Mouse (Mus musculus) MEL (cell line): ENCODE data around the gene Gtf3c2. TPM values are rescaled to one million over a fixed set of nuclear protein-coding genes. Genes with fewer than 3 reads are reported as not detected.
A peak's percentile ranks its signal among the peaks of the same experiment; 100 is the strongest.

Experiments used
- DNase-seq: peaks from one replicate; pipeline ENCODE4 v3.0.0; 2011; ENCODE audit warnings: low read depth, low spot score
- H3K27ac ChIP-seq: 2 replicates; pipeline ENCODE4 v1.5.1; 2012; ENCODE audit warnings: low read depth, mild to moderate bottlenecking, control low read depth, low read length, moderate library complexity; ENCODE audit not compliant: control insufficient read depth
- H3K27me3 ChIP-seq, 2 experiments: fragments of 150-350 bp in 1 of 2; sonication (generic) in 1 of 2; 2 replicates each; pipeline ENCODE4 v1.6.1; 2012; ENCODE audit warnings: low read length in 2 of 2, mild to moderate bottlenecking in 2 of 2, improper control_type of control experiment in 1 of 2, moderate library complexity in 1 of 2; ENCODE audit not compliant: insufficient read depth in 2 of 2, control insufficient read depth in 1 of 2
- H3K36me3 ChIP-seq, 2 experiments: 2 replicates each; pipeline ENCODE4 v1.6.1; 2012 to 2014; ENCODE audit warnings: low read length in 2 of 2, improper control_type of control experiment in 1 of 2, inconsistent platforms in 1 of 2, mild to moderate bottlenecking in 1 of 2; ENCODE audit not compliant: insufficient read depth in 2 of 2, control insufficient read depth in 1 of 2
- H3K4me1 ChIP-seq, 2 experiments: fragments of 150-350 bp in 1 of 2; sonication (generic) in 1 of 2; 2 replicates each; pipeline ENCODE4 v1.6.1; 2012; ENCODE audit warnings: low read length in 2 of 2, improper control_type of control experiment in 1 of 2, mild to moderate bottlenecking in 1 of 2; ENCODE audit not compliant: insufficient read depth in 2 of 2, control insufficient read depth in 1 of 2
- H3K4me3 ChIP-seq, 2 experiments: fragments of 150-350 bp in 1 of 2; sonication (generic) in 1 of 2; 2 replicates each; pipeline ENCODE4 v1.5.1; 2012; ENCODE audit warnings: low read depth in 2 of 2, low read length in 2 of 2, mild to moderate bottlenecking in 2 of 2, moderate library complexity in 2 of 2, control low read depth in 1 of 2, improper control_type of control experiment in 1 of 2; ENCODE audit not compliant: control insufficient read depth in 1 of 2, insufficient read depth in 1 of 2
- H3K79me2 ChIP-seq: 2 replicates; pipeline ENCODE4 v1.6.1; 2012; ENCODE audit warnings: mild to moderate bottlenecking, low read length, moderate library complexity; ENCODE audit not compliant: control insufficient read depth, poor library complexity, insufficient read depth
- H3K9ac ChIP-seq: 2 replicates; pipeline ENCODE4 v1.6.1; 2012; ENCODE audit warnings: low read depth, mild to moderate bottlenecking, control low read depth, low read length, moderate library complexity; ENCODE audit not compliant: control insufficient read depth, poor library complexity, severe bottlenecking
- H3K9me3 ChIP-seq: fragments of 150-350 bp; sonication (generic); replicated peaks from 2 replicates; pipeline ENCODE4 v1.6.1; 2012; ENCODE audit warnings: mild to moderate bottlenecking, low read length, improper control_type of control experiment, moderate library complexity; ENCODE audit not compliant: insufficient read depth
- BHLHE40 ChIP-seq: IDR thresholded peaks from 2 replicates; pipeline ENCODE4 v1.6.1; 2012; ENCODE audit warnings: low read depth, mild to moderate bottlenecking, inconsistent platforms, low read length, improper control_type of control experiment, borderline replicate concordance
- CHD1 ChIP-seq: IDR thresholded peaks from 2 replicates; pipeline ENCODE4 v1.6.1; 2012; ENCODE audit warnings: low read depth, mild to moderate bottlenecking, inconsistent platforms, low read length, improper control_type of control experiment
- CHD2 ChIP-seq: IDR thresholded peaks from 2 replicates; pipeline ENCODE4 v1.6.1; 2011; ENCODE audit warnings: low read length, improper control_type of control experiment
- CTCF ChIP-seq, 3 experiments: IDR thresholded peaks in 2 of 3; conservative IDR thresholded peaks in 1 of 3; 2 replicates each; pipeline ENCODE4 v1.5.1; 2011 to 2012; ENCODE audit warnings: low read length in 3 of 3, low read depth in 2 of 3, mild to moderate bottlenecking in 2 of 3, improper control_type of control experiment in 1 of 3, inconsistent platforms in 1 of 3, mixed read lengths in 1 of 3, moderate library complexity in 1 of 3; ENCODE audit not compliant: control insufficient read depth in 1 of 3, insufficient read depth in 1 of 3, poor library complexity in 1 of 3, severe bottlenecking in 1 of 3
- E2F4 ChIP-seq: IDR thresholded peaks from 2 replicates; pipeline ENCODE4 v1.6.1; 2011; ENCODE audit warnings: low read depth, low read length, improper control_type of control experiment, borderline replicate concordance
- EP300 ChIP-seq, 2 experiments: IDR thresholded peaks; 2 replicates each; pipeline ENCODE4 v1.6.1; 2011; ENCODE audit warnings: improper control_type of control experiment in 2 of 2, low read length in 2 of 2, low read depth in 1 of 2, mild to moderate bottlenecking in 1 of 2
- GATA1 ChIP-seq: IDR thresholded peaks from 2 replicates; pipeline ENCODE4 v1.6.1; 2011; ENCODE audit warnings: low read depth, low read length, improper control_type of control experiment
- HCFC1 ChIP-seq: IDR thresholded peaks from 2 replicates; pipeline ENCODE4 v1.6.1; 2012; ENCODE audit warnings: low read depth, mild to moderate bottlenecking, inconsistent platforms, low read length, improper control_type of control experiment, moderate library complexity
- JUND ChIP-seq: IDR thresholded peaks from 2 replicates; pipeline ENCODE4 v1.6.1; 2011; ENCODE audit warnings: low read depth, mild to moderate bottlenecking, improper control_type of control experiment, low read length
- KAT2A ChIP-seq: conservative IDR thresholded peaks from 2 replicates; pipeline ENCODE4 v1.6.1; 2012; ENCODE audit warnings: low read depth, low read length, improper control_type of control experiment, inconsistent platforms
- MAX ChIP-seq: IDR thresholded peaks from 2 replicates; pipeline ENCODE4 v1.6.1; 2011; ENCODE audit warnings: low read length, improper control_type of control experiment
- MAZ ChIP-seq: IDR thresholded peaks from 2 replicates; pipeline ENCODE4 v1.6.1; 2012; ENCODE audit warnings: low read depth, mild to moderate bottlenecking, inconsistent platforms, low read length, improper control_type of control experiment
- MEF2A ChIP-seq: IDR thresholded peaks from 2 replicates; pipeline ENCODE4 v1.6.1; 2014; ENCODE audit warnings: low read depth, mild to moderate bottlenecking, inconsistent platforms, low read length, improper control_type of control experiment; ENCODE audit not compliant: poor library complexity, insufficient replicate concordance, severe bottlenecking; ENCODE audit errors: extremely low read depth
- MXI1 ChIP-seq: IDR thresholded peaks from 2 replicates; pipeline ENCODE4 v1.6.1; 2011; ENCODE audit warnings: mild to moderate bottlenecking, low read depth, low read length, improper control_type of control experiment
- MYC ChIP-seq: IDR thresholded peaks from 2 replicates; pipeline ENCODE4 v1.6.1; 2011; ENCODE audit warnings: low read depth, mild to moderate bottlenecking, low read length, improper control_type of control experiment, moderate library complexity
- NELFE ChIP-seq: IDR thresholded peaks from 2 replicates; pipeline ENCODE4 v1.6.1; 2011; ENCODE audit warnings: low read depth, low read length, improper control_type of control experiment
- NRF1 ChIP-seq: IDR thresholded peaks from 2 replicates; pipeline ENCODE4 v1.6.1; 2014; ENCODE audit warnings: low read depth, mild to moderate bottlenecking, inconsistent platforms, low read length, improper control_type of control experiment, moderate library complexity; ENCODE audit not compliant: poor library complexity, insufficient read depth, severe bottlenecking
- POLR2A ChIP-seq, 2 experiments: IDR thresholded peaks; 2 replicates each; pipeline ENCODE4 v1.6.1; 2011 to 2012; ENCODE audit warnings: low read length in 2 of 2, mild to moderate bottlenecking in 2 of 2, control low read depth in 1 of 2, improper control_type of control experiment in 1 of 2, low read depth in 1 of 2, moderate library complexity in 1 of 2; ENCODE audit not compliant: control insufficient read depth in 1 of 2, insufficient read depth in 1 of 2, poor library complexity in 1 of 2
- POLR2AphosphoS2 ChIP-seq: IDR thresholded peaks from 2 replicates; pipeline ENCODE4 v1.6.1; 2011; ENCODE audit warnings: low read length, improper control_type of control experiment
- POLR2AphosphoS5 ChIP-seq: IDR thresholded peaks from 2 replicates; pipeline ENCODE4 v1.6.1; 2012; ENCODE audit warnings: low read depth, borderline replicate concordance, mild to moderate bottlenecking, inconsistent platforms, low read length, moderate library complexity, mixed read lengths
- RAD21 ChIP-seq: IDR thresholded peaks from 2 replicates; pipeline ENCODE4 v1.6.1; 2011; ENCODE audit warnings: mild to moderate bottlenecking, low read depth, low read length, improper control_type of control experiment
- RCOR1 ChIP-seq: IDR thresholded peaks from 2 replicates; pipeline ENCODE4 v1.6.1; 2012; ENCODE audit warnings: low read depth, mild to moderate bottlenecking, inconsistent platforms, low read length, improper control_type of control experiment
- SIN3A ChIP-seq: IDR thresholded peaks from 2 replicates; pipeline ENCODE4 v1.6.1; 2012; ENCODE audit warnings: low read length, improper control_type of control experiment, inconsistent platforms
- TAL1 ChIP-seq: IDR thresholded peaks from 2 replicates; pipeline ENCODE4 v1.6.1; 2012; ENCODE audit warnings: mild to moderate bottlenecking, inconsistent platforms, low read length, moderate library complexity, mixed read lengths
- TCF12 ChIP-seq: IDR thresholded peaks from 2 replicates; pipeline ENCODE4 v1.6.1; 2014; ENCODE audit warnings: low read depth, mild to moderate bottlenecking, inconsistent platforms, low read length, improper control_type of control experiment, moderate library complexity
- USF1 ChIP-seq: IDR thresholded peaks from 2 replicates; pipeline ENCODE4 v1.6.1; 2014; ENCODE audit warnings: low read depth, mild to moderate bottlenecking, inconsistent platforms, low read length, improper control_type of control experiment, moderate library complexity
- USF2 ChIP-seq, 2 experiments: IDR thresholded peaks; 2 replicates each; pipeline ENCODE4 v1.6.1; 2011 to 2012; ENCODE audit warnings: improper control_type of control experiment in 2 of 2, low read length in 2 of 2, borderline replicate concordance in 1 of 2, inconsistent platforms in 1 of 2, low read depth in 1 of 2, mild to moderate bottlenecking in 1 of 2; ENCODE audit not compliant: insufficient read depth in 1 of 2
- ZC3H11A ChIP-seq: IDR thresholded peaks from 2 replicates; pipeline ENCODE4 v1.6.1; 2012; ENCODE audit warnings: low read depth, mild to moderate bottlenecking, inconsistent platforms, low read length, improper control_type of control experiment
- ZKSCAN1 ChIP-seq: IDR thresholded peaks from 2 replicates; pipeline ENCODE4 v1.6.1; 2012; ENCODE audit warnings: low read depth, mild to moderate bottlenecking, inconsistent platforms, low read length, improper control_type of control experiment, moderate library complexity
- polyA plus RNA-seq, 2 experiments: library from polyadenylated mRNA; stranded (reverse) in 1 of 2; unstranded in 1 of 2; fragments of >175 nt in 1 of 2; fragments of >200 nt in 1 of 2; gene quantifications; 2 replicates each; pipeline versions ENCODE4 v1.2.1 to v1.2.4; 2012; ENCODE audit warnings: low replicate concordance in 2 of 2, low read depth in 1 of 2; ENCODE audit not compliant: insufficient read length in 2 of 2, insufficient read depth in 1 of 2, missing spikeins in 1 of 2
- total RNA-seq: library from RNA; depleted of rRNA; stranded (reverse); fragments of 300-350 nt; gene quantifications from 2 replicates; pipeline ENCODE4 v1.2.3, GENCODE M21; 2012

Gtf3c2 gene
- total and polyA plus RNA-seq, 3 experiments, result 50.9 to 129 TPM; not detected in 1

GRCm38 (mm10) chr5:31219474-31219873, 39.5 kb upstream of the Gtf3c2 start:
- Histone ChIP-seq H3K36me3 (peaks cover 17 to 43% of the 10 kb centered on the region in 2 experiments), H3K27me3 (no peaks in the 10 kb centered on the region), H3K27ac (peak overlapping the region; percentile 84), H3K4me3 (peak overlapping the region; percentile 74), H3K9ac (peak overlapping the region; percentile 95)
- no peak for DNase-seq
- TF ChIP-seq MAZ (peak; percentile 9; the same call in 1 of the 2 replicates), NRF1 (no peak), SIN3A (peak; percentile 54), USF1 (no peak), MAX (0 out of 2 replicates have a peak, but pooled peaks have one; percentile 4), HCFC1 (no peak), CHD1 (peak; percentile 67; the same call in 1 of the 2 replicates), KAT2A (0 out of 2 replicates have a peak, but pooled peaks have one; percentile 6), RCOR1 (no peak), MXI1 (peak; percentile 8), EP300 (IDR thresholded peaks at IDR 0.05; ENCODE audit: low read depth in 1 of 2, low read length in 2 of 2) (no peak), E2F4 (0 out of 2 replicates have a peak, but pooled peaks have one; percentile 50)
- TF ChIP-seq, all 39 proteins: peak for 7
- Histone ChIP-seq H3K9me3 (no peaks in the 10 kb centered on the region), H3K4me1 (peaks cover 15 to 19% of the 10 kb centered on the region in 2 experiments), H3K79me2 (peaks cover 57% of the 10 kb centered on the region)

GRCm38 (mm10) chr5:31219070-31219469, 39.1 kb upstream of the Gtf3c2 start:
- peak overlapping the region; percentile 95 for H3K9ac ChIP-seq
- H3K27me3 ChIP-seq, result no peaks in the 10 kb centered on the region
- H3K4me1 ChIP-seq, result peaks cover 19 to 22% of the 10 kb centered on the region in 2 experiments
- H3K79me2 ChIP-seq, result peaks cover 61% of the 10 kb centered on the region
- peak overlapping the region; percentile 83 for H3K27ac ChIP-seq
- H3K4me3 ChIP-seq, result peak overlapping the region; percentile 74
- H3K36me3 ChIP-seq, result peaks cover 19 to 47% of the 10 kb centered on the region in 2 experiments
- DNase-seq, result peak; percentile 87
- H3K9me3 ChIP-seq, result no peaks in the 10 kb centered on the region
- TF ChIP-seq E2F4 (no peak), MYC (peak; percentile 56; the same call in 1 of the 2 replicates), CTCF (IDR thresholded peaks at IDR 0.05 in 2 of 3, conservative IDR thresholded peaks at IDR 0.05 in 1 of 3; ENCODE audit: control insufficient read depth in 1 of 3, insufficient read depth in 1 of 3, low read depth in 2 of 3, low read length in 3 of 3, poor library complexity in 1 of 3, severe bottlenecking in 1 of 3) (peak in 2 of 3 experiments; percentile 37 to 42; a peak in 3 of 6 replicates), MAX (peak; percentile 37; the same call in 1 of the 2 replicates), TAL1 (peak; percentile 40; the same call in 1 of the 2 replicates), MEF2A (no peak), POLR2A (IDR thresholded peaks at IDR 0.05; ENCODE audit: control insufficient read depth in 1 of 2, insufficient read depth in 1 of 2, low read depth in 1 of 2, low read length in 2 of 2, poor library complexity in 1 of 2) (no peak), NRF1 (no peak), BHLHE40 (no peak), ZC3H11A (no peak), POLR2AphosphoS5 (no peak), NELFE (no peak), USF2 (IDR thresholded peaks at IDR 0.05; ENCODE audit: borderline replicate concordance in 1 of 2, insufficient read depth in 1 of 2, low read depth in 1 of 2, low read length in 2 of 2) (no peak), MAZ (peak; percentile 38; the same call in 1 of the 2 replicates), TCF12 (peak; percentile 84), ZKSCAN1 (peak; percentile 75; the same call in 1 of the 2 replicates), EP300 (IDR thresholded peaks at IDR 0.05; ENCODE audit: low read depth in 1 of 2, low read length in 2 of 2) (peak; percentile 59 to 76; a peak in 3 of 4 replicates), RAD21 (no peak), HCFC1 (peak; percentile 46), KAT2A (0 out of 2 replicates have a peak, but pooled peaks have one; percentile 35), CHD2 (no peak), GATA1 (peak; percentile 94), USF1 (no peak), SIN3A (peak; percentile 86), POLR2AphosphoS2 (0 out of 2 replicates have a peak, but pooled peaks have one; percentile 58), JUND (no peak)
